Mouse (Mus musculus) midbrain, embryonic 10.5 days (tissue): Measurements from ENCODE around the gene Mdn1. TPM values are rescaled to one million over a fixed set of nuclear protein-coding genes. Genes with fewer than 3 reads are reported as not detected.

Experiments
- DNase-seq: peaks from one replicate; pipeline ENCODE4 v3.0.0-alpha.2; 2017; ENCODE audit warnings: low spot score
- H3K27ac ChIP-seq: fragments of 300-500 bp; sonication (generic); replicated peaks from 2 replicates; pipeline ENCODE4 v1.5.1; 2016; ENCODE audit warnings: mild to moderate bottlenecking
- H3K27me3 ChIP-seq: fragments of 300-500 bp; sonication (generic); 2 replicates; pipeline ENCODE4 v1.6.1; 2016; ENCODE audit warnings: low read depth, mild to moderate bottlenecking; ENCODE audit not compliant: poor library complexity, severe bottlenecking
- H3K36me3 ChIP-seq: fragments of 300-500 bp; sonication (generic); 2 replicates; pipeline ENCODE4 v1.6.1; 2016; ENCODE audit warnings: mild to moderate bottlenecking, moderate library complexity
- H3K4me1 ChIP-seq: fragments of 300-500 bp; sonication (generic); 2 replicates; pipeline ENCODE4 v1.6.1; 2016
- H3K4me3 ChIP-seq: fragments of 300-500 bp; sonication (generic); 2 replicates; pipeline ENCODE4 v1.5.1; 2016; ENCODE audit warnings: mild to moderate bottlenecking, moderate library complexity
- H3K9me3 ChIP-seq: fragments of 300-500 bp; sonication (generic); replicated peaks from 2 replicates; pipeline ENCODE4 v1.6.1; 2016; ENCODE audit warnings: mild to moderate bottlenecking
- WGBS: fragments of 180-500 bp; shearing (Covaris S2); methylation state at CpG from one replicate; pipeline ENCODE4 v1.1.7; 2016; 5-methylcytosine and 5-hydroxymethylcytosine counted together
- polyA plus RNA-seq: library from polyadenylated mRNA; unstranded; fragments of >200 nt; fragmentation: Nextera tagmentation; extraction: Ambion mirVana; gene quantifications from 2 replicates; pipeline ENCODE4 v1.2.1, GENCODE M21; 2016

Gene Mdn1
- polyA plus RNA-seq: 16.5 and 16.7 TPM in 2 replicates

DNA sequence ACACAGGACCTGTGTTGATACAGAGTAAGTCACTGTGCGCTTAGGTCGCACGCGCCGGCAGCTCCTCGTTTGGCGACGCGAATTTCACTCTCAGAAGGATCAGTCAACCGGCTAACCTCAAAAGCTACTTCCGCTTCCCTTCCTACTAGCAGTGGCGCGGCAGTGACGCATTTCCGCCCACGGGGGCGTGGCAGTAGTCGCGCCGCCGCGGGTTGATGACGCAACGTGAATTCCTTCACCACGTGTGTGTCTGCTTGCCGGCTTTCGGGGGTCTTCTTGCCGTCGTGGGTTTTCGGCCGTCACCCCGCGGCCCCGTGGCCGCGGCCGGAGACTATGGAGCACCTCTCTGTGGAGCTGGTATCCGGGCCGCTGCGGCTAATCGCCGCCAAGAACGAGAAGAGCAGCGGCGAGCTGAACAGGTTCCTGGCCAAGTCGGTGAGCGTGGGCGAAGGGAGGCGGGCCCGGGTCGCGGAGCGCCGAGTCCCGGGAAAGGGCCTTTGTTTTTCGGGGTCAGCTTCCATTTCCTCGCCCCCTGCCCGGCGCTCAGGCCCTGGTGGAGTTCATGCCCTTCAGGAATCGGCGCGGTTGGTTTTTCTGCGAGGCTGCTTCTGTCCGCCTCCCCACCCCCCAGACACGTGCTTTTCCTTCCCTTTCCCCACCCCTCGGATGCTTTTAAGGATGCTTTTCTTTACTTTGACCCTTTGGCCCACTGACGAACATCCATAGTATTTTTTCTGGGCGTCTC is at the start of gene Mdn1:
Mdn1 (plus strand) TSS at position 202 of the 745 bp plus-strand sequence.
- H3K4me3 ChIP-seq: peak within 1 kb of the TSS; percentile 93
- peaks cover 48% of the 10 kb centered on the region for H3K36me3 ChIP-seq
- under 1% methylated on average over 68 of the region's 68 CpGs for WGBS
- H3K9me3 ChIP-seq: no peaks in the 10 kb centered on the region
- H3K27ac ChIP-seq: peak within 1 kb of the TSS; percentile 83
- DNase-seq: peak; percentile 95
- no peaks in the 10 kb centered on the region for H3K27me3 ChIP-seq
- peaks cover 9% of the 10 kb centered on the region for H3K4me1 ChIP-seq

DNA sequence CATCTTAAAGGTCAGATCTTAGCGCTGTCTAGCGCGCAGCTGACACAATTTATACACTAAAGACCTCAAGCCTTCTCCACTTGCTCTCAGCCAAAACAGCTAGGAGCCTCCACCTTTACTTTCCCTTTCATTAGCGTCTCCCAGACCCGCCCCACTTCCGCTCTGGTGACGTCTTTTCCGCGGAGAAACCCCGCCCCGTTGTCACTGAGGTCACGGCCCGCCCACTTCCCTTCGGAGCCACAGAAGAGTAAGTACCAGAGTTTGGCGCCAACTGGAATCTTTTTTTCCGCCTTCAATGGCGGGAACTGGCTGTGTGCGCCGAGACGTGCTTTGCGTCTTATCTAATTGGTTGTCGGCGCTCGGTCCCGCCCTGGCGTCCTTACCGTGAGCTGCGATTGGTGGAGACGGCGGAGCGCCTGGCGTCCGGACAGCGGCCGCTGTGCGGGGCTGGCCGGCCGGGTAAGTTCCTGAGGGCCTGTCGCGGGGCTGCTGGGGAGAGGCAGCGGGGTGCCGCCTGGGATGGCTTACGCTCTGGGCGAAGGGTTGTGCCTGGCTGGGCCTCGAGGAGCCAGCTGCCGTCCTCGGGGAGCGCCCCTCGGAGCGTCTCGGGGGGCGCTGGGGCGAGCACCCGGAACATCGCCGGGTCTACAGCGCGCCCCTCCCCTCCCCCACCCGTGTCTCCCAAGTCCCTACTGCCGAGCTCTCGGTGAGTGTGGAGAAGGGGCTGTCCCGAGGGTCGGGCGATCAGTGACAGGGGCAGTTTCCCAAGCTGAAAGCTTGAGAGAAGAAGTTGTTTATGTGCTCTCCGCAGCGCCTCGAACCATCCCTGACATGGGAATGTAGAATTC is 41.7 kb upstream of the Mdn1 start, which contains the start of gene Casp8ap2:
Casp8ap2 (plus strand) TSS at position 418 of the 848 bp plus-strand sequence.
- under 1% methylated on average over 67 of the region's 67 CpGs for WGBS

DNA sequence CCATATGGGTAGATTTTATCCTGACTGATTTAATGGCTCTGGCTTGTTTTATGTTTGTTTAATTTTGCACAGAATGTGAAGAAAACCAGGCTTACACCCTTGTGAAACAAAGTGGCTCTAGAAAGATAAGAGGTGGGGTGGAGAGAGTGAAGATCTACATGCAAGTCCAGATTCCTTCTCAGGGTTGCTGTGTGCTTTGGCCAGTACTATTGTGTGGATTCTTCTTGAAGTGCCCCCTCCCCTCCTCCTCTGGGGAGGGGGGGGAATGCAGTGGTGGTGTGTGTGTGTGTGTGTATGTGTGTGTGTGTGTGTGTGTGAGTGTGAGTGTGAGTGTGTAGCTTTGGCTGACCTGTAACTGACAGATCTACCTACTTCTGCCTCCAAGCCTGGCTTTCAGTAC is 35.3 kb upstream of the Mdn1 start:
- Histone ChIP-seq H3K9me3 (no peaks in the 10 kb centered on the region), H3K27ac (no peak overlapping the region), H3K27me3 (no peaks in the 10 kb centered on the region), H3K4me1 (peaks cover 10% of the 10 kb centered on the region), H3K36me3 (peaks cover 71% of the 10 kb centered on the region), H3K4me3 (no peak overlapping the region)
- no peak for DNase-seq

More for the DNA sequence above, 41.7 kb upstream of the Mdn1 start, which contains the start of gene Casp8ap2:
- DNase-seq: peak; percentile 99
- H3K4me3 ChIP-seq: peak within 1 kb of the TSS; percentile 84
- peaks cover 18% of the 10 kb centered on the region for H3K4me1 ChIP-seq
- H3K27me3 ChIP-seq: no peaks in the 10 kb centered on the region
- H3K9me3 ChIP-seq: no peaks in the 10 kb centered on the region
- peaks cover 20% of the 10 kb centered on the region for H3K36me3 ChIP-seq
- H3K27ac ChIP-seq: peak within 1 kb of the TSS; percentile 93

DNA sequence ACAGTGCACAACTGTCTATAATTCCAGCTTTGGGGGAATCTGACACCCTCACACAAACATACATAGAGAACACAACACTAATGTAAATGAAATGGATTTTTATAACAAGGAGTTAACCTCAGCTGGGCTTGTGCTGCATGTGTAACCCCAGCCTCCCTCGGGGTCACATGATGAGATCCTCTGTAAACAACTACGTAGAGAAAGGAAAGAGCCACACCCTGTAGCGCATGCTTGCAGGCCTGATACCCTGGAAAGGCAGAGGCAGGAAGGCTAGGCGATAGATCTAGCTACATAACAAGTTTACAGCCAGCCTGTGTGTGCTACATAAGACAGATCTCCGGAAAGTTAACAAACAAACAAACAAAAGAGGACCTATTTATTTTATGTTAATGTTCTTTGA is 5.2 kb upstream of the Mdn1 start:
- 88% methylated on average over 5 of the region's 5 CpGs for whole genome bisulfite sequencing
- H3K4me3 ChIP-seq: no peak overlapping the region
- H3K9me3 ChIP-seq: no peaks in the 10 kb centered on the region
- peaks cover 75% of the 10 kb centered on the region for H3K36me3 ChIP-seq
- DNase-seq: no peak
- H3K27me3 ChIP-seq: no peaks in the 10 kb centered on the region
- H3K4me1 ChIP-seq: no peaks in the 10 kb centered on the region
- H3K27ac ChIP-seq: no peak overlapping the region

DNA sequence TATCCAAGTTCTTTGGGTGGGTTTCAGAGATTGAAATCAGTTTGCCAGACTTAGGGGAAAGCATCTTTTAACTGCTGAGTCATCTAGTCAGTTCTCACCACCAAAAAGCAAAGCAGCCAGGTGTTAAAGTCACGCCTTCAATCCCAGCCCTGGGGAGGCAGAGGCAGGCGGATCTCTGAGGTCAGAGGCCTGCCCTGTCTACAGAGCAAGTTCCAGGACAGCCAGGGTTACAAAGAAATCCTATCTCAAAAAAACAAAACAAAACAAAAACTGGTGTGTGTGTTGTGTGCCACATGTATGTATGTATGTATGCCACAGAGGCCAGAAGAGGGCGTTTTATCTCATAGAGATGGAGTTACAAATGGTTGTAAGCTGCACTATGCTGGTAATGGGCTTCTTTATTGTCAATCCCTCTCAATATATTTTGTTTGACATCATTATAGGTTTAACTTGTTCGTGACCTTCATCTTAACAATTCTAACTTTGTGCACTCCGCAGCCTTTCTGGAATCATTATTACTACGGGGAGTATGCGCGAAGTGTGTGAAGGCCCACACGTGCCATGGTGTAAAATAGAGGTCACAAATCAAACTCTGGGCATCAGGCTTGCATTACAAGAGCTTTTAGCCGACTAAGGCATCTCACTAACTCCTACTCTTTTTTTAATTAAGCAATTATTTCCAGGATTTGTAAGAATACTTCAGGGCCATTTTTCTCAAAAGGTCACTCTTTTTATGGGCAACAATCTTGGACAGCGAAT is 594 bp upstream of the Mdn1 start:
- WGBS: 55% methylated on average over 11 of the region's 11 CpGs

DNA sequence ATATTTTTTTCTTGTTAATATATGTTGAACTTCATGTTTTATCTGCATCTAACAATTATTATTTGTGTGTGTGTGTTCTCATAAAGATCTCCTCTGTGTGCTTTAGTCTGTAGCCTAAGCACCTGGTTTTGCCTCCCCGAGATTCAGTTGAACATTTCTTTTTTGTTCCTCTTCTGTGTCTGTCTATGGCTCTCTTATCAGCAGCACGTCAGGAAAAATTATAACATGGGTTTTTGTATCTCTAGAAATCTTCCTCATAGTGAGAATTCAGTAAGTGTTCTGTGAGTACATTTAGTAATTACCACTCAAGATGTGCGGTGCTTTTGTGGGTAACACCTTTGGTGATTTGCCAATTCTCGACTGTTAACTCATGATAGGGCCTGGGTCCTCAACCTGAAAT is 8.9 kb downstream of the Mdn1 start:
- Histone ChIP-seq H3K36me3 (peaks cover 100% of the 10 kb centered on the region), H3K27ac (no peak overlapping the region), H3K4me1 (no peaks in the 10 kb centered on the region), H3K27me3 (no peaks in the 10 kb centered on the region), H3K4me3 (no peak overlapping the region), H3K9me3 (no peaks in the 10 kb centered on the region)
- DNase-seq: no peak
- WGBS: 91% methylated on average over 4 of the region's 4 CpGs

More for the DNA sequence above, 594 bp upstream of the Mdn1 start:
- Histone ChIP-seq H3K27me3 (no peaks in the 10 kb centered on the region), H3K4me3 (peak overlapping the region; percentile 93), H3K9me3 (no peaks in the 10 kb centered on the region), H3K4me1 (peaks cover 9% of the 10 kb centered on the region), H3K27ac (peak overlapping the region; percentile 83), H3K36me3 (peaks cover 48% of the 10 kb centered on the region)
- DNase-seq: no peak

DNA sequence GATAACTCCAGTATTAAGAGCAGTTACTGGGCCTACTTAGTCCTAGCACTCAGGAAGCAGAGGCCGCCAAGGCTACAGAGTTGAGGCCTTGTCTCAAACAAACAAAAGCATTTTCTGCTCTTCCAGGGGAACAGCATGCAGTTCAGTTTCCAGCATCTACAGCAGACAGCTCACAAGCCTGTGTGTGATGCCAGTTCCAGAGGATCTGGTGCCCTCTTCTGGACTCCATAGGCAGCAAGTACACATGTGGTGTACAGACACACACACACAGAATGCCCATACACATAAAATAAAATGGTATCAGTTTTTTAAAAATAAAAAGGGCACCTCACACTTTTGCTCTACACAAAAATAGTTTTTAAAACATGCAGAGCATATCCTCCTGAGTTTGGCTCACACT is 11.4 kb downstream of the Mdn1 start:
- Histone ChIP-seq H3K36me3 (peaks cover 100% of the 10 kb centered on the region), H3K27ac (no peak overlapping the region), H3K4me1 (no peaks in the 10 kb centered on the region), H3K4me3 (no peak overlapping the region), H3K27me3 (no peaks in the 10 kb centered on the region), H3K9me3 (no peaks in the 10 kb centered on the region)
- no peak for DNase-seq
- 91% methylated on average over 1 of the region's 1 CpGs for WGBS

DNA sequence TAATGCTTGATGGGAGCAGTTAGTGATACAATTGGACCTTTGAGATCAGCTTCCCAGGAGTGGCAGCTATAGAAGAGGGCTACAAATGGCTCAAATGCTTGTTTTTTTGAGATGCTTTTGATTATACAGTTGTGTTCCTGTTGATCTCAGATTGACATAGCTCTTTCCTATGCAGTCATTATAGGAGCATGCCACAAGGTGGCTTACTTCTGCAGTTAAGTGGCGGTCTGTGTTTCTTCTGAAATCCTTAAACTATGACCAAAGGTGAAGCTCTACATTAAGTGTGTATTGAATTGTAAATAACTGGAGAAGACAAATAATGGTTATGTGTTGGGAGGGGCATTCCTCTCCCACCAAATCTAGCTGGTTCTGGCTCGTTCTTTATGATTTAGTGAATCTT is 12.9 kb downstream of the Mdn1 start:
- DNase-seq: no peak
- H3K27ac ChIP-seq: no peak overlapping the region
- H3K27me3 ChIP-seq: no peaks in the 10 kb centered on the region
- H3K4me1 ChIP-seq: no peaks in the 10 kb centered on the region
- 96% methylated on average over 2 of the region's 2 CpGs for WGBS
- no peak overlapping the region for H3K4me3 ChIP-seq
- H3K36me3 ChIP-seq: peaks cover 100% of the 10 kb centered on the region
- H3K9me3 ChIP-seq: no peaks in the 10 kb centered on the region

DNA sequence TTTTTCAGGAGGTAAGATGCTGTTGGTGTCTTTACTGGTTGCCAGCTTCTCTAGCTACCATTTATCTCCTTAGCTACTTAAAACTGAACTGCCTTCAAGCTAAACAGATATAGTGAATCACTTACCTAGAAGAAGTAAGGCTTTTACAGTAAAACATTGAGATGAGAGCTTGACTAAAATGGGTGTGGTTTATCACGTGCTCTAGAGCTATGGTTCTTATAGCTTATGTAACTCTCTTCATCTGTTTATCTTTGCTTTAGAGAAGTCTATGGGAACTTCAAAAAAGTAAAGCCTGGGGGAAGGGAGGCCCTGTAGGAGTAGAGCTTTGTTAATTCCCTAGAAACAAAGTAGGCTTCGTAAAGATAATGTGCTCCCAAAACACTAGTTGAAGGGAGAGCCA is 17.1 kb downstream of the Mdn1 start:
- Histone ChIP-seq H3K4me1 (no peaks in the 10 kb centered on the region), H3K9me3 (no peaks in the 10 kb centered on the region), H3K4me3 (no peak overlapping the region), H3K27me3 (no peaks in the 10 kb centered on the region), H3K27ac (no peak overlapping the region), H3K36me3 (peaks cover 100% of the 10 kb centered on the region)
- DNase-seq: no peak
- 88% methylated on average over 2 of the region's 2 CpGs for WGBS

DNA sequence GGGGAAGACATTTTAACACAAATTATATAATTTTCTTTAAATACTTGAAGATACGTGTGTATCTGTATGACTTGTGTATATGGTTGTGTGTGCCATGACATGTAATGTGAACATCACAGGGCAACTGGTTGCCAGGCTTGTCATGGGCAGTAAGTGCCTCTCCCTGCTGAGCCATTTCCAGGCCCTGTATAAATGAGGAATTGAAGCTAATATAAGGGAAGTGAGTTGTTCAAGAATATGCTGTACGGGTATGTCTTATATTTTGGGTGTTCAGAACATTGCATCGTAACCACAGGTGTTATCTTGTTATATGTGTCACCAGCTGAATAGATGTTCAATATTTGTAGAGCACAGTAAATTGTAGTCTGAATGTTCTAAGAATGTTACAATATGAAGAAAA is 20.6 kb downstream of the Mdn1 start:
- DNase-seq: no peak
- Histone ChIP-seq H3K36me3 (peaks cover 100% of the 10 kb centered on the region), H3K4me1 (no peaks in the 10 kb centered on the region), H3K27me3 (no peaks in the 10 kb centered on the region), H3K27ac (no peak overlapping the region), H3K4me3 (no peak overlapping the region), H3K9me3 (no peaks in the 10 kb centered on the region)
- WGBS: 92% methylated on average over 3 of the region's 3 CpGs

DNA sequence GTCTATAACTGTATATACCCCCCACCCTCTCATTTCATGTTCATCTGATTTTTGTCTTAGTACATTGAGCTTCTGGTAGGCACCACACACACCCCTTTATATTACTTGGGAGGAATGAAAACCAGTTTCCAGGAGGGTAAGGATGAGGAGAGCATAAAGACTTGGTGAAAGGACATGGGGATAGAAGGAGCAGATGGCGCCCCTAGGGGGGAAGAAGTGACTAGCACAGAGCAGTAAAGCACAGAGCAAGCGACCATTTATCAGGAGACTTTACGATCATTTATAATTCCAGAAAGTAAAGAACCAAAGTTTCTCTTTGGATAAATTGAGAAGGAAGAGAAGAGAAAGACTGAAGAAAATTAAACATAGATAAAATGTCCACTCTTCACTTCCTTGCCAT is 23.9 kb downstream of the Mdn1 start:
- no peaks in the 10 kb centered on the region for H3K27me3 ChIP-seq
- H3K9me3 ChIP-seq: no peaks in the 10 kb centered on the region
- peaks cover 100% of the 10 kb centered on the region for H3K36me3 ChIP-seq
- 66% methylated on average over 3 of the region's 3 CpGs for WGBS
- H3K4me1 ChIP-seq: no peaks in the 10 kb centered on the region
- H3K27ac ChIP-seq: no peak overlapping the region
- H3K4me3 ChIP-seq: no peak overlapping the region
- DNase-seq: no peak

DNA sequence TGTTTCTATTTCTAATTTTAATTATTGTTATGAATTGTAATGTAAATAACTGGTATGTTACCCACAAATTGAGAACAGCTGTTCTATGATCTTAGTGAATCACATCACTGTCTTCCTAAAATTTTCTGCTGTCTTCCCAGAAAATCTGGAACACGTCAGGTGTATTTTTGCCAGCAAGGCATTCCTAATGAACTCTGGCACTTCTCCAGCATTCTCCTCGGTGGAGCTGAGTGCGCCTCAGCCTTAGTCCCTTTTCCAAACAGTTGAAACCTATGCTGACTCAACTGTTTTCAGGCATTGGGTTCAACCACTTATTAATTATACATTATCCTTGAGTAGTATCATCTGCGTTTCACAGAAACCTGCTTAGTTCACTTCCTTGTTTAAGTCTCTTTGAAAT is 25.6 kb downstream of the Mdn1 start:
- DNase-seq: no peak
- no peak overlapping the region for H3K4me3 ChIP-seq
- peaks cover 97% of the 10 kb centered on the region for H3K36me3 ChIP-seq
- no peak overlapping the region for H3K27ac ChIP-seq
- WGBS: 91% methylated on average over 4 of the region's 4 CpGs
- no peaks in the 10 kb centered on the region for H3K9me3 ChIP-seq
- H3K27me3 ChIP-seq: no peaks in the 10 kb centered on the region
- H3K4me1 ChIP-seq: no peaks in the 10 kb centered on the region
